Mouse (Mus musculus) adrenal gland, postnatal 10 days (tissue): ENCODE measurements at regions not wholly inside any gene's neighbourhood (a gene's known extent, or its start where the extent isn't known, plus 50 kb on each side); places are given as distances from the start of the nearest gene placed in this dataset.
"Not testable (repeated sequence)": the region's sequence is repeated elsewhere in the genome, so short reads cannot be mapped to it uniquely, and the experiment has no call there.

Experiments used
- DNase-seq: peaks from one replicate; pipeline ENCODE4 v3.0.0; 2021; ENCODE audit warnings: mixed read lengths

GRCm38 (mm10) chr15:26953818-26954385 is 58.5 kb upstream of the Fbxl7 start:
- DNase-seq, result no peak

- no peak for DNase-seq
Measured at GRCm38 (mm10) chr15:26958980-26959379, 63.6 kb upstream of the Fbxl7 start.

GRCm38 (mm10) chr15:26968392-26969025 is 73.1 kb upstream of the Fbxl7 start:
- DNase-seq, result no peak

- no peak for DNase-seq
Measured at GRCm38 (mm10) chr15:26970770-26971169, 75.4 kb upstream of the Fbxl7 start.

GRCm38 (mm10) chr15:26993054-26993453 is 97.7 kb upstream of the Fbxl7 start:
- no peak for DNase-seq

- no peak for DNase-seq
Measured at GRCm38 (mm10) chr15:27009069-27009468, 113.7 kb upstream of the Fbxl7 start.

- no peak for DNase-seq
Measured at GRCm38 (mm10) chr15:27013906-27014658, 118.7 kb upstream of the Fbxl7 start.

- DNase-seq, result no peak
Measured at GRCm38 (mm10) chr15:27014659-27014974, 119.2 kb upstream of the Fbxl7 start.

- DNase-seq, result no peak
Measured at GRCm38 (mm10) chr15:27020471-27020870, 125.1 kb upstream of the Fbxl7 start.

- peak; percentile 10 for DNase-seq
Measured at GRCm38 (mm10) chr15:27033261-27033660, 137.9 kb upstream of the Fbxl7 start.

GRCm38 (mm10) chr15:27043788-27044187 is 148.4 kb upstream of the Fbxl7 start:
- DNase-seq, result no peak

- DNase-seq, result no peak
Measured at GRCm38 (mm10) chr15:27050673-27051072, 155.3 kb upstream of the Fbxl7 start.

- no peak for DNase-seq
Measured at GRCm38 (mm10) chr15:27063456-27063855, 168.1 kb upstream of the Fbxl7 start.

GRCm38 (mm10) chr15:27063971-27064370 is 168.6 kb upstream of the Fbxl7 start:
- DNase-seq, result no peak

GRCm38 (mm10) chr15:27067691-27068090 is 172.3 kb upstream of the Fbxl7 start:
- no peak for DNase-seq

- no peak for DNase-seq
Measured at GRCm38 (mm10) chr15:27077926-27078325, 182.5 kb upstream of the Fbxl7 start.

- no peak for DNase-seq
Measured at GRCm38 (mm10) chr15:27082826-27083225, 187.4 kb upstream of the Fbxl7 start.

- DNase-seq, result no peak
Measured at GRCm38 (mm10) chr15:27083596-27083995, 188.2 kb upstream of the Fbxl7 start.

- no peak for DNase-seq
Measured at GRCm38 (mm10) chr15:27089155-27089554, 193.8 kb upstream of the Fbxl7 start.

GRCm38 (mm10) chr15:27094102-27094501 is 198.7 kb upstream of the Fbxl7 start:
- DNase-seq, result no peak

GRCm38 (mm10) chr15:27095231-27095630 is 199.9 kb upstream of the Fbxl7 start:
- DNase-seq, result no peak

GRCm38 (mm10) chr15:27101610-27102009 is 206.2 kb upstream of the Fbxl7 start:
- not testable (repeated sequence) for DNase-seq

- DNase-seq, result no peak
Measured at GRCm38 (mm10) chr15:27109130-27109529, 213.8 kb upstream of the Fbxl7 start.

GRCm38 (mm10) chr15:27129697-27130096 is 234.3 kb upstream of the Fbxl7 start:
- no peak for DNase-seq
